Mouse (Mus musculus) hindlimb bud, embryonic 11.5 days (tissue): ENCODE results near the gene Ppm1l.

Source experiments
- DNase-seq: peaks from one replicate; pipeline ENCODE4 v3.0.0-alpha.2; 2012; ENCODE audit warnings: low read depth, low spot score; ENCODE audit errors: extremely low spot score

Ppm1l gene

DNA sequence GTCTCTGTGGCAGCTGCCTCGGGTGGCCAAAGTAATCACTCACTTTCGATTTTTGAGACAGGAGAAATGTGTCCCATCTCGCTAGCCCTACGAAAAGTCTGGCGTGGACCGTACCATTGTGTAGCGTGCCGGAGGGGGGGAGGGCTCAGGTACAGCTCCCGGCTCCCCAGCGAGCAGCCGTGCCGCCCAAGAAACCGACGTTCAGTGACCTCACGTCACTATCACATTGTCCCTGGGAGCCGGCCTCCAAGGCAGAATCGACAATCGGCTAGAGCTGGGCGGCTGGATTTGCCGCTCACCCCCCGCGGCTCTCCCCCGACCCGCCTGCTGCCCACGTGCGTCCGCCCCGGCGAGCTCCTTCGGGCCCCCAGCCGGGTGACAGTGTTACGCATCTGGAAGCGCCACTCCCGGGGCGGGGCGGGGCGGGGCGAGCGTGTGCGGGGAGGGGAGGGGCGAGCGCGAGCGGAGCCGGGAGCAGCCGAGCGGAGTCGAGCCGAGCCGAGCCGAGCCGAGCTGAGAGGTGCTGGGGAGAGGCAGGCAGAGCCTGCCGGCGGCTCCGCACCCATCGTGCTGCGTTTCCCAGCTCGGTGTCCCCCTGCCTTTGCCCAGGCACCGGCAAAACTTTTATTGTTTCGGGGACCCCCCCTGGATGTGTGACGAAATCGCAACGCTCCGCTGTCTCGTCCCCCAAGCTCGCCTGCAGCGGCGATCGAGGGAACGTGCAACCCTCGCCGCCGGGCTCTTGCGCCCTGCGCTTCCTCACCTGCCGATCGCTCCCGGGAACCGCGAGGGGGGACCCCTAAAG, at the start of gene Ppm1l:
TSS of gene Ppm1l (plus strand) at position 471 of the 805 bp plus-strand sequence.
- DNase-seq: peak; percentile 56

DNA sequence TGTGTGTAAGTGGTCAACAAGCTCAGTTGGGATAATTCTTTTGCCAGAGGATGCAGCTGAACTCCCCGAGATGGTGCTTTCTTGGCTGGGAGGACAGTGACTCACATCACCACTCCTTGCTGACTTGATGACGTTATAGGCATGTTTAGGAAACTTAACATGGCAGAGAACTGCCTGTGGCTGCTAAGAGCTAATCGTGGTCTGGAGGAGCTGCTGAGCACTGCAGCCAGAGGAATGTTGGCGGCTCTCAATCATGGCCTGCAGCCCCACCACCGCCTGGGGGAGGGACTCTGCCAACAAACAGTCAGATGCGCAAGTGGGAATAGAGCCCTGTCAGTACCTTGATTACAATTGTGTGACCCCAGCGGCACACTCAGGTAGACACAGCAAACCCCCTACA, 44.8 kb upstream of the Ppm1l start:
- DNase-seq: no peak

- DNase-seq: no peak
Observed at GRCm38 (mm10) chr3:69274018-69274663, 42.5 kb upstream of the Ppm1l start.

DNA sequence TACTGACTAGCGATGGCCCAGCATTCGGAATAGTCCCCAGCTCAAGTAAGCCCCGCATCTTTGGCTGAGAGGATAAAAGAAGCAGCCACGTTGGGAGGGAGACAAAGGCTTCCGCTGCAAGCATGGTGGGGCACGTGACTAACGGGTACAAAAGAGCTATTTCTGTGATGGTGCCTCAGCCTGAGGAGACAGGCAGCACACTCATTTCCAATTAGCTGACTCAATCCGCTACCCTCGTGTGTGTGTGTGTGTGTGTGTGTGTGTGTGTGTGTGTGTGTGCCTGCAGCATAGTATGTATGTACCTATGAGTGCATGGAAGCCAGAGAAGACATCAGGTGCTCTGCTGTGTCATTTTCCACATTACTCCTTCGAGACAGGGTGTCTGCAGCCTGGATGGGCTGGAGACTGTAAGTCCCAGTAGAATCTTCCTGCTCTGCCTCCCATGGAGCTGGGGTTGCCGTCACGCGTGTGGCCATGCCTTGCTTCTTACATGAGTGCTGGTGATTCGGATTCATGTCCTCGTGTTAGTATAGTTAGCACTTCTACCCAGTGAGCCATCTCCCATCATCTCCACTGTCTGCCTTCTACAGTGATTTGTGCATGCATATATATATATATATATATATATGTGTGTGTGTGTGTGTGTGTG, 41.9 kb upstream of the Ppm1l start:
- no peak for DNase-seq

GRCm38 (mm10) chr3:69278648-69279047, 38.0 kb upstream of the Ppm1l start:
- no peak for DNase-seq

DNA sequence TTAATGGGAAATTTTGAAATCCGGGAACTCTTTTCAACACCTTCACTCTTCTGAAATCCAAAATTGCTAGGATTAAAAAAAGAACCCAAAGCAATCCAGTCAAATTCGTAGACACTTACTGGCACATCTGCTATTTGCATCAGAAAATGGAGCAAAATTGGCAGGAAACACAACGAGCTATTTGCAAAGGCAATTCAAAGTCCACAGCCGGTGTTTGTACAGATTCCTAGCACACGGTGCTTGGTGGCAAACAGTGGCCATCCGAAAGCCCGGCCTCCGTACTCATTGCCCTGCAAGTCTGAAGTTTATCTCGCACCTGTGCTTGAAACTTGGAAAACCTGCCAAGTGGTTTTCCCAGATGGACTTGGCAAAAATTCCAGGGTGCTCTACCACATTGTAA, 34.3 kb upstream of the Ppm1l start:
- no peak for DNase-seq

- no peak for DNase-seq
Observed at GRCm38 (mm10) chr3:69283085-69283847, 33.4 kb upstream of the Ppm1l start.

DNA sequence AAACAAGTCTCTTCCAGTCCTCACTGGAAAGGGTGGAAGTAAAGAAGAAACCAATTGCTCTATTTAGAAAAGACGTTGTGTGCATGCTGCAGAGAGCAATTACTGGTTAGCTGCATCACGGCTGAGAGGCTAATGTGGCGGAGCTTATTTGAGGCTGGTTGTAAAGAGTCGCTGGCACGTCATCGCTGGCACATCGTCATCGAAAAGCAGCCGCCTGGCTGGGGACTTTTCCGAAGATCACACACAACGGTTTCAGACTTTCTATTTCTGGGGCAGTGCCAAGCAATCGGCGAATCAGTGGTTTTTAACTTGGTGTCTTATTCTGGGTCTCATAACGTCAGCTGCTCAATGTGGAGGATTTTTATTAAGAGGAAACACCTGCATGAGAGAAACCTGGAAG, 26.8 kb upstream of the Ppm1l start:
- DNase-seq: no peak

GRCm38 (mm10) chr3:69290294-69290693, 26.4 kb upstream of the Ppm1l start:
- no peak for DNase-seq

GRCm38 (mm10) chr3:69290844-69291243, 25.8 kb upstream of the Ppm1l start:
- DNase-seq: no peak

- no peak for DNase-seq
Observed at GRCm38 (mm10) chr3:69292628-69293027, 24.0 kb upstream of the Ppm1l start.

- no peak for DNase-seq
Observed at GRCm38 (mm10) chr3:69296270-69296669, 20.4 kb upstream of the Ppm1l start.

GRCm38 (mm10) chr3:69300121-69300520, 16.5 kb upstream of the Ppm1l start:
- no peak for DNase-seq

DNA sequence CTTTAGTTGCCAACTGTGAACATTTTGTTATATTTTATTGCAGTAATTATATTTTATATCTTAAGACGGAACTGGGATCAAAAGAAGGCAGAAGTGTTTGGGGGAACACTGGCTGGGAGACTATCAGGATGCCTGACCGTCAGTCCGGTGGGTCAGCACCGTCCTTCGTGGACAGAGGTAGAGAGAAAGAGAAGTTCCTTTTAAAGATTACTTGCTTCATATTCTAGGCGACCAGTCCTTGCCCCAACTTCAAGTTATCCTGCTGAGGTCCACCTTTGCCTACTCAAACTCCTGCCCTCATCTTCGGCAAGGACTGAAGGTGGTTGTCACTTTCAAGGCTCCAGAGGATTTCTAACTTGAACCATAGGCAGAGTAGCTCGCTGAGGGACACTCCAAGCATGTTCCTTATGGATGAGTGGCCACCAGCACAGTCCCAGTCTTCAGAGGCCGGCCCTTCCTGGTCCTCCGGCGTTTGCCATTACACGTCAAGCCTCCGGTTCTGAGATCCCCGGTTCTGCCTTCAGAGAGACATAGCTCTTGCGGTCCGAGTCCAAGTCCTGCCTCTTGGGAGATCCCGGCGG, 761 bp upstream of the Ppm1l start:
- no peak for DNase-seq

DNA sequence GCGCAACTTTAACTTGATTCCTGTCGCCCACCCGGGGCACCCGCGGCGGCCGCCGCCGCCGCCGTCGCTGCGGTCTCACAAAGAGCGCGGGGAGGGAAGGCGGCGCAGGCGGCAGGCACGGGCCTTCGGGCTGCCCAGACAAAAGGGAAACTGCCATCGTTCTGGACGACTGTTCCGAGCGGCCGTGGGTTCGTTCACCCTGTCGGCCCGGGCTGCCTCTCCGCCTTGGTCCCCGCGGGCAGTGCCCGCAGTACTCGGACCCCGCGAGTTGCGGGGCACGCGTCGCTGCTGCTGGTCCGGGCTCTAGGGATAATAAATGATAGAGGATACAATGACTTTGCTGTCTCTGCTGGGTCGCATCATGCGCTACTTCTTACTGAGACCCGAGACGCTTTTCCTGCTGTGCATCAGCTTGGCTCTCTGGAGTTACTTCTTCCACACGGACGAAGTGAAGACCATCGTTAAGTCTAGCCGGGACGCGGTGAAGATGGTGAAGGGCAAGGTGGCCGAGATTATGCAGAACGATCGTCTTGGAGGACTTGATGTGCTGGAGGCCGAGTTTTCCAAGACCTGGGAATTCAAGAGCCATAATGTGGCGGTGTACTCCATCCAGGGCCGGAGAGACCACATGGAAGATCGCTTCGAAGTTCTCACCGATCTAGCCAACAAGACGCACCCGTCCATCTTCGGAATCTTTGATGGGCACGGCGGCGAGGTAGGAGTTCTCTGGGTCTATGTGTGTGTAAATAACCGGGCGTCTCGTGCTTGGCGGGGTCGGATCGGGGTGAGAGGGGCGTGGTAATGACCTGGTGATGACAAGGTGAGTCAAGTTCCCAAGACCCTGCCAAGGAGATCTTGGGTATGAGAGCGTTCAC, 827 bp downstream of the Ppm1l start:
- DNase-seq: no peak

DNA sequence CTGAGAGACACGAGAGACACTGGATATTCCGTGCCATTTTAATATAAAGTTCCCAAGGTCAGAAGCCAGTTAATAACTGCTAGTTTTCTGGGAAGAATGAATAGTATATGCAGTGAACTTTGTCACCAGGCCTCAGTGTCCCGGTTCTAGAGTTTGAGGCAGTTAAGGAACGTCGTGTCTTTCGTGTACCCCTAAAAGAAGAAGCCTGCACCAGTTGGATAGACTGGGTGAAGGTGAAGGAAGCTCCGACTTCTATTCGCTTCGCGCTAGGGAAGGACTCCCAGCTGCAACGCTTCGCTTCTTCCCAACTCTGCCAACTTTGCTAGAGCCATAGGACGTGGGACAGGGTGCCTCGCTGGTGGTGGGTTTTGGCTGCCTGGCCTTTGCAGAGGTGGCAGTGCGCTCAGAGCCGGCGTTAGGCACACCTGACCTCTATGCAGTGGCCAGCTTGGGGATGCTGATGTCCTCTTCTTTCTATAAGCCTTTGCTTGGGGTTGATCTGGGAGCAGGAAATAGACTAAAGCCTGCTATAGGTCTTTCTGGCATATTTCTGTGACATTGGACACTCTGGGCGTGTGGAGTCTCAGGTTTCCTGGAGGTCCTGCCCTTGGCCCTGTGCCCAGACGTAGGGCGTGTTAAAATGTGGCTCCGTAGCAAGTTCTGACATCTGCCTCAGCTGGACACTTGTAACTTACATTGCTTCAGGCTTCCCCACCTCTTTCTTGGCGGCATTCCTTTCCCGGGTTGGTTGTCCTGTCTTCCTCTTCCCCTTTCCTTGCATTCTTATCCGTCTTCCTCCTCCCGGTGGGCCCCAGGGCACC, 1.7 kb downstream of the Ppm1l start:
- no peak for DNase-seq

DNA sequence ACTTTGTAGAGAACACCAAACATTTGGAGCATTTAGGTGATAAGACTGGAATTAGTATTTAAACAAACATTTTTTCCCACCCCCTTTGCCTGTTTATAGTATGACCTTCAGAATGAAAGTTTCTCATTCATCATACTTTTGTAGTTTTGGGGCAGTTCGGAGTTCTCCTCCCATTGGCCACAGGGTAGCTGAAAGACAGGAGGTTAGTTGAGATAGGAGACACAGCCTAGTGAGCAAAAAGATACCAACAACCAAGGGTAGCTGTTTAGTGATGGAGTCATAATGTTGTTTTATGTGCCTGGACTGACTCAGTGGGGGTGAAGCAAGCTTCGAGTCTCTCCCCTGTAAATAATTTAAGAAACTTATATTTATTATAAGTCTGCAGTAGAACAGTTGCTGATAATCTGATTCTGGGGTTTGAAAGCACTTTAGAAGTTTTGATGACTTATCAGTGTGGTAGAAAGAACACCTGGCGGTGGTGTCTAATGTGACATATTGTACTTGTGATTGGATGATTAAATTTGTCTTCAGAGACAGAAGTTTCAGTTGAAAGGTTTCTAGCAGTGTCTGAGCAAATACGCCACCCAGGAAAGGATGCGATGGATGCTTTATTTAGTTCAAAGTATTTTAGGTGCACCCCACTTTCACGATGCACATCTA, 2.5 kb downstream of the Ppm1l start:
- no peak for DNase-seq

GRCm38 (mm10) chr3:69323982-69324381, 7.3 kb downstream of the Ppm1l start:
- DNase-seq: no peak

- no peak for DNase-seq
Observed at GRCm38 (mm10) chr3:69329910-69330309, 13.2 kb downstream of the Ppm1l start.
